Mouse (Mus musculus): Measurements from ENCODE around the gene Rmdn2. TPM values are rescaled to one million over a fixed set of nuclear protein-coding genes. Genes with fewer than 3 reads are reported as not detected.

Rmdn2 gene
- polyA plus RNA-seq, 1 experiment from 2014 or later = 9.4 TPM

DNA sequence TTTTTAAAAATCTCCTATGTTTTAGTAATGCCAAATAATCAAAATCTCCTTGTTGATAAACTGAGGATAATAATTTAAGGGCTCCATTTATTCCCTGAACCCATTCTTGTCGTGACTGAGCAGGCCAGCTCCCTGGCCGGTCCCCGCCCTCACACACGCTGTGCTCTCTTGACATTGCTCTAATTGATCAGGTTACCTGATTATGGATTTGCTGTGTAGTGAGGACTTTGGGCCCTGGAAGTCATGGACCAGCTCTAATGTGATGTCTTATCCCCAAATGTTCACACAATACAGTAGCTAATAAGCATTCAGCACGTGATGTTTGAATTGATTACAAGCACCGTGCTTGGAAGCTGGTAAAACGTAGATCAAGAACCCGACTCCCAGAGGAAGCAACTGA lies 47.2 kb downstream of the Rmdn2 start:
- no peak overlapping the region for H3K27ac ChIP-seq (replicated peaks)
- H3K4me2 ChIP-seq (replicated peaks) = no peak overlapping the region
- H3K36me3 ChIP-seq = no peaks in the 10 kb centered on the region
- H3K4me3 ChIP-seq (replicated peaks) = no peak overlapping the region
- no peaks in the 10 kb centered on the region for H3K4me1 ChIP-seq
- WGBS = 71% methylated on average over 8 of the region's 8 CpGs
- no peaks in the 10 kb centered on the region for H3K27me3 ChIP-seq
- ATAC-seq (ENCODE audit: insufficient number of reproducible peaks, low FRiP score, low TSS enrichment, low read depth) = no peak
- H3K9ac ChIP-seq = no peak overlapping the region
- H3K9me3 ChIP-seq (replicated peaks) = no peaks in the 10 kb centered on the region

DNA sequence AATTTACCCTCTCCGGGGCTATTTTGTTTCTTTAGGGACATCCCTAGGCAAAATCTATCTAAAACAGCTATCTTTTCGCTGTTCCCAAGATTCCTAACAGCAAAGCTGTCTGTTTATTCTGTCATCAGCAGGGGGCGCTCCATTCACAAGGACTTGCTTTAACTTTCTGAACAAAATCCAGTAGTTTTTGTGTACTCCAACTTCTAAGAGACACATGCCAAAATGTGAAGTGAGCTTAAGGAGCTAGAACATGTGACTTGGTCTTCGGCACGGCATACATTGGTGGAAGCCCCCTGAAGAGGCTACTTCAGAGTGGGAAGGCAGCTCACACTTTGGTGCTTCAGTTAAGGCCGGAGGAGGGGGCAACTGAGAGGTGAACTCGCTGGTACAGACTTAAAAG lies 49.7 kb downstream of the Rmdn2 start:
- Histone ChIP-seq H3K27me3 (no peaks in the 10 kb centered on the region), H3K4me2 (replicated peaks) (no peak overlapping the region), H3K36me3 (no peaks in the 10 kb centered on the region), H3K4me1 (no peaks in the 10 kb centered on the region), H3K9ac (no peak overlapping the region), H3K9me3 (replicated peaks) (no peaks in the 10 kb centered on the region), H3K4me3 (replicated peaks) (no peak overlapping the region), H3K27ac (replicated peaks) (no peak overlapping the region)
- 32% methylated on average over 7 of the region's 7 CpGs for WGBS
- ATAC-seq (ENCODE audit: insufficient number of reproducible peaks, low FRiP score, low TSS enrichment, low read depth) = no peak

DNA sequence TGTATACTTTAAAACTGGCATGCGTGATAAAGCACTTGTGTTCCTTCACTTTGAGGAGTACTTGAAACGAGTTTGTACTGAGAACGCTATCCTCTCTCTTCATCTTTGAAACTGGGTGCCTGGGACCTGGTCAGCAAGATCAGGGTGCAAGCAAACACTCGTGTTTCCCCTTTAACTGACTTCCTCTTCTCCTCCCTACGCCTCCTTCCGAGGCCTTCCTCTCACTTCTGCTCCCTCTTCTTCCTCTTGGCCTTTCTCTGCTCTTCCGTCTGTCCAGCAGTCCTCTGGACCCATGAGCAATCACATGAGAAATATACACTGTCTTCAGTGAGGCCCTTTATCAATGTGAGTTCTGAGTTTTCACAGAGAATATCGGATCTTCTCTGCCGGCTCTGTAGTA lies 50.2 kb downstream of the Rmdn2 start:
- no peak for ATAC-seq (ENCODE audit: insufficient number of reproducible peaks, low FRiP score, low TSS enrichment, low read depth)
- Histone ChIP-seq H3K4me1 (no peaks in the 10 kb centered on the region), H3K27ac (replicated peaks) (no peak overlapping the region), H3K4me3 (replicated peaks) (no peak overlapping the region), H3K9ac (no peak overlapping the region), H3K27me3 (no peaks in the 10 kb centered on the region), H3K4me2 (replicated peaks) (no peak overlapping the region), H3K9me3 (replicated peaks) (no peaks in the 10 kb centered on the region), H3K36me3 (no peaks in the 10 kb centered on the region)
- WGBS = 80% methylated on average over 9 of the region's 9 CpGs

DNA sequence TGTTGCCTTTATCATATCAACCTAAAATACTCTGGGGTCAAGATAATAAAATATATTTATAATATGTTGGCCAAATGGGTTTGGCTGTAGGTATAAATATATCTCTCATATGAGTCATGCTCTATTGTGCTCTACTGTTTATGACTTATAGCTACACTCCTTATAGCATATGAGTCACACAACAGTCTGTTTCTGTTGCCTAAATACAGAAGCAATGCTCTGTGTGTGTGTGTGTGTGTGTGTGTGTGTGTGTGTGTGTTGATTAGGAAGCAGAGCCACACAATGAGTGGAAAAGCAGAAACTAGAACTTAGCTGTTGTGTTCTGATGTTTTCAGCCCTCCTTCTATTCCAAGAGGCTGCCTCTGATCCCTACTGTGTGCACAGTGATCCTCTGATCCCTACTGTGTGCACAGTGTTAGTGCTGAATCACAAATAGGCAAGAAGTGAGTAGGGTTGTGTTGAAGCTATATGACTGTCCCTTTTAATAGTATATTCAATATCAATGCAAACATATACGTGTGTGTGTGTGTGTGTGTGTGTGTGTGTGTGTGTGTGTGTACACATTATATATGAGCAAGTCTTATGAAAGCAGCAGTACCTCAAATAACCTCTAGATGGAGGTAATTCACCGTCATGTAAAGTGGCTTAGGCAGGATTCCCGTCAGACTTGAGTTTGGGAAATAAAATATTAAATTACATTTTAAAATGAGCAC lies 51.9 kb downstream of the Rmdn2 start:
- WGBS = 10% methylated on average over 3 of the region's 3 CpGs
- H3K9ac ChIP-seq = no peak overlapping the region
- H3K36me3 ChIP-seq = no peaks in the 10 kb centered on the region
- no peaks in the 10 kb centered on the region for H3K9me3 ChIP-seq (replicated peaks)
- no peak overlapping the region for H3K27ac ChIP-seq (replicated peaks)
- no peak overlapping the region for H3K4me2 ChIP-seq (replicated peaks)
- no peak for ATAC-seq (ENCODE audit: insufficient number of reproducible peaks, low FRiP score, low TSS enrichment, low read depth)
- no peaks in the 10 kb centered on the region for H3K27me3 ChIP-seq
- H3K4me3 ChIP-seq (replicated peaks) = no peak overlapping the region
- no peaks in the 10 kb centered on the region for H3K4me1 ChIP-seq

DNA sequence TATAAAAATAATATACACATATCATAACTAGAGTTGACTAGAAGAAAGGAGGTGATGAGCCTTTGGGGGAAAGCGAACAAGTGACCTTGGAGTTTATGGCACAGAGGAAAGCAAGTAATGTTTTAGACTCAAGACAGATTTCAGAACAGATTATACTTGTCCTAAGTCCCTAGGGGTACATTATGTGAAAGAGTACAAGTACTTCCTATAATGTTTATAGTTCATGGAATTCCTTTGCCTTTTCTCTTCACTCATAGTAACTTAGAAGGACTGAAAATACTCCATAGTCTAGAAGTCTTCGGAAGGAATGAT lies 52.4 kb downstream of the Rmdn2 start:
- Histone ChIP-seq H3K9ac (no peak overlapping the region), H3K27ac (replicated peaks) (no peak overlapping the region), H3K36me3 (no peaks in the 10 kb centered on the region), H3K9me3 (replicated peaks) (no peaks in the 10 kb centered on the region), H3K27me3 (no peaks in the 10 kb centered on the region), H3K4me1 (no peaks in the 10 kb centered on the region), H3K4me3 (replicated peaks) (no peak overlapping the region), H3K4me2 (replicated peaks) (no peak overlapping the region)
- no peak for ATAC-seq (ENCODE audit: insufficient number of reproducible peaks, low FRiP score, low TSS enrichment, low read depth)
- whole genome bisulfite sequencing = 82% methylated on average over 2 of the region's 2 CpGs

DNA sequence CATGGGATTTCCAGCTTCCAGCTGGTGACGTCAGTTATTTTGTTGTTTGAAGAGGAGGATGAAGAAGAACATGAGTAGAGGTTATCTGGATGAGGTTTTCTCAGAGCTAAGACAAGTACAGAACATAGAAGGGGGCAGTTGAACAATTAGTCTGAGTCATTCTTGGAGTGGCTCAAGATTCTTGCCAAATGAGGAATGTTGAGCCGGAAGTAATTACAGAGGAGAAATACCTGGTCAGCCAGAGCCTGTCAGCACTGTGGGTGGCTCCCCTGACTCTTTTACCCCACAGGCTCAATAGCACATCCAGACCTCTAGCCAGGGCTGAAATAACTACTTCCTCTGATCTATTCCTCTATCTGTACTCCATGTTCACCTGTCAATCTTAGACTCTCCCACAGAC lies 59.2 kb downstream of the Rmdn2 start:
- WGBS = 47% methylated on average over 2 of the region's 2 CpGs
- Histone ChIP-seq H3K4me1 (no peaks in the 10 kb centered on the region), H3K9me3 (replicated peaks) (no peaks in the 10 kb centered on the region), H3K27me3 (no peaks in the 10 kb centered on the region), H3K9ac (no peak overlapping the region), H3K4me2 (replicated peaks) (no peak overlapping the region), H3K4me3 (replicated peaks) (no peak overlapping the region), H3K27ac (replicated peaks) (no peak overlapping the region), H3K36me3 (no peaks in the 10 kb centered on the region)
- no peak for ATAC-seq (ENCODE audit: insufficient number of reproducible peaks, low FRiP score, low TSS enrichment, low read depth)

DNA sequence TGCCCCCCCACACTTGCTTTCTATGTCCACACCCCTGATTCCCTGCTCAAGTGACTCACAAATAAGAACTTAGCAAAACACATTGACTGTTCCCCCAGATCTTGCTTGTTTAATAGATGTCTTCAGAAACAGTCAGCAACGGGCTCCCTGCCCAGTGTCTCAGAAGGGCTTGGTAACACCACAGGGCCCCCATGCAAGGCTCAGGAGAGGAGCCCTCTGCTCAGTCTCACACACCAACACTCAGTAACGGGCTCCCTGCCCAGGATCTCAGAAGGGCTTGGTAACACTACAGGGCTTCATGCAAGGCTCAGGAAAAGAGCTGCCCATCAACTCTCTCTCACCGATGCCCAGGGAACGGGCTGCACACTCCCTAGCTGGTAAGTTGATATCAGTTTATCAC lies 83.4 kb downstream of the Rmdn2 start:
- Histone ChIP-seq H3K27ac (replicated peaks) (no peak overlapping the region), H3K27me3 (no peaks in the 10 kb centered on the region), H3K36me3 (no peaks in the 10 kb centered on the region), H3K4me1 (no peaks in the 10 kb centered on the region), H3K9ac (no peak overlapping the region), H3K9me3 (replicated peaks) (no peaks in the 10 kb centered on the region), H3K4me2 (replicated peaks) (no peak overlapping the region), H3K4me3 (replicated peaks) (no peak overlapping the region)
- no peak for ATAC-seq (ENCODE audit: insufficient number of reproducible peaks, low FRiP score, low TSS enrichment, low read depth)
- 85% methylated on average over 4 of the region's 4 CpGs for whole genome bisulfite sequencing

DNA sequence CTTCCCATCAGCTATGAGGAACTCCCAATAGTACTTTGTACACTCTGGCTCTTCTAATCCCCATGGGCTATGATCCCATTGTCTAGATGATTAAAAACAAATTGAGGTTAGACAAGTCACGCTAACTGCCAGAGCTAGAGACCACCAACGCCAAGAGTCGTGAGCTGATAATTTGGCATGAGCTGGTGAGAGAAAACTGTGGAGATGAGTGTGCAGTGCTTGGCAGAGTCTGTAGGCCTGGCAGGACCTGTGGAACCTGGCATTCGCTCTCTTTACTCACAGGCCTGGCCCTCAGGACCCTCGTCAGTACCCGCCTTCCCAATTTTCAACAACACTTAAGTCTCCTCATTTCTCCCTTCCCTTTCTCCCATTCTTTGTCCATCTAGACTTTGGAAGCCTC lies 83.9 kb downstream of the Rmdn2 start:
- Histone ChIP-seq H3K27ac (replicated peaks) (no peak overlapping the region), H3K27me3 (no peaks in the 10 kb centered on the region), H3K9me3 (replicated peaks) (no peaks in the 10 kb centered on the region), H3K9ac (no peak overlapping the region), H3K4me3 (replicated peaks) (no peak overlapping the region), H3K4me1 (no peaks in the 10 kb centered on the region), H3K4me2 (replicated peaks) (no peak overlapping the region), H3K36me3 (no peaks in the 10 kb centered on the region)
- ATAC-seq (ENCODE audit: insufficient number of reproducible peaks, low FRiP score, low TSS enrichment, low read depth) = no peak
- 83% methylated on average over 6 of the region's 6 CpGs for WGBS

DNA sequence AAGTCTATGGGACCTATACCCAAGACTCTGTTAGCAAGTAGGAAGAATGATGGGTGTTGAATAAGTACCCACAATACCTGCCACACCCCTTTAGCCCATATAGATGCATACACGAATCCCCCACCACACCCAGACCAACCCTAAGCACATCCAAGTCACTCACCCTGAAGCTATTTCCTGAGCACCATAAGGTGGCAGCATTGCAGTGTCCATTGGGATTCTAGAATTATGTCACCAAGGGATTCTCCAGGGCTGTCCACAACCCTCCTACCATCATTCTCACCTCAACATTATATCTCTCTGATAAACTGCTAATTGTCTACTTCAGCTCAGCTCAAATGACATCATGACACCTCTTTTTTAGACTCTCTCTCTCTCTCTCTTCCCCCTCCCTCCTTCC lies 87.5 kb downstream of the Rmdn2 start:
- WGBS = 46% methylated on average over 1 of the region's 1 CpGs
- Histone ChIP-seq H3K4me3 (replicated peaks) (no peak overlapping the region), H3K27ac (replicated peaks) (no peak overlapping the region), H3K36me3 (no peaks in the 10 kb centered on the region), H3K4me2 (replicated peaks) (no peak overlapping the region), H3K27me3 (no peaks in the 10 kb centered on the region), H3K9me3 (replicated peaks) (no peaks in the 10 kb centered on the region), H3K4me1 (no peaks in the 10 kb centered on the region), H3K9ac (no peak overlapping the region)
- no peak for ATAC-seq (ENCODE audit: insufficient number of reproducible peaks, low FRiP score, low TSS enrichment, low read depth)

DNA sequence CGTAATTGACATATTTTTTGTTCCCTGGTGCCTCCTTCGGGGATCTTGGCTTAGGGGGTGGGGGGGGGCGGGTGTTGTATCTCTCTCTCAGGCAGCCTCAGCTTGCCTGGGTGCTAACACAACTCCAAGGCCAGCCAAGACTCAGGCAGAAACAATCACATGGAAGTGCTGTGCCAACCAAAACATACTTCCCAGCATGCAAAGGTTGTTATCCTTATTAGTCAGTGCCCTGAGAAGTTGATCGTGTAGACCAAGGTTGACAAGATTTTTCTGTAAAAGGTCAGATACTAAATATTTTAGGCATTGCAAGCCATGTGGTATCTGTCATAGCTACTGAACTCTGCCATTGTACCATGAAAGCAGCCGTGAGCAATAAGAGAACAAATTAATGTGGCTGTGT lies 89.2 kb downstream of the Rmdn2 start:
- Histone ChIP-seq H3K9ac (no peak overlapping the region), H3K9me3 (replicated peaks) (no peaks in the 10 kb centered on the region), H3K4me3 (replicated peaks) (no peak overlapping the region), H3K4me2 (replicated peaks) (no peak overlapping the region), H3K4me1 (no peaks in the 10 kb centered on the region), H3K36me3 (no peaks in the 10 kb centered on the region), H3K27me3 (0 out of 2 replicates have a peak, but pooled peaks cover 4% of the 10 kb centered on the region), H3K27ac (replicated peaks) (no peak overlapping the region)
- WGBS = 67% methylated on average over 5 of the region's 5 CpGs
- ATAC-seq (ENCODE audit: insufficient number of reproducible peaks, low FRiP score, low TSS enrichment, low read depth) = no peak

DNA sequence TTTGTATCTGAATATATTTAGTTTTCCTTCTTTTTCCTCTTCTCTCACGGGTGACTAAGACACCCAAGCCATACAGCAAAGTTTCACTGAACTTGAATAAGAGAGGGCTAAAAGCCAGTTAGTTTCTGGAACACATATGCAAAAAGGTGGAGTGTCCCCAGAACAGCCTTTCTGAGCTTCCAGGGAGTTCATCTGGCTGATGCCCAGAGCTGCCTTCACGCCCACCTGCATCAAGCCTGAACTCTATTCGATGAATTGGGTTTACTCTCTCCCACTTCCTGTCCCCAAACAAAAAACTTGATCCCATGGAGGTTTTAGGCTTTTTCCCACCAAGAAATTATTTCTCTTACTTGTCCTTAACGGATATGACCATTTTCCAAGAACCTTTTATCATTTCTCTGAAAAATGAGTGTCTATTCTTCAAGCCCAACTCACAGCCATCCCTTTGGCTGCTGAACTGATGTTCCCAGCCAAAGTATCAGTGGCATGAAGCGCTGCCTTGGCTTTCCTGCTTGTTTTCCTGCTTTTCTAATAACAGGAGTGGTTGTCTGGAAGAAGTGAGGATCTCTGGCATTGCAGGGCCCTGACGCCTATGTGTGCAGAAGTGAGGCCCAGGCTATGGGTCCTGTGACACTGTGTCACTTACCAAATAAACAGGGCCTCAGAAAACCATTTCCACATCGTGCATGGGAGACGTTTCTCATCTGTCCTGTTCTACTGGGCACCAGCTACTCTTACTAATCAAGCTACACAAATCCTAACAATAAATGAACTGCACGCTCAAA lies 94.2 kb downstream of the Rmdn2 start:
- H3K4me1 ChIP-seq = no peaks in the 10 kb centered on the region
- no peaks in the 10 kb centered on the region for H3K9me3 ChIP-seq (replicated peaks)
- no peak overlapping the region for H3K9ac ChIP-seq
- H3K27ac ChIP-seq (replicated peaks) = no peak overlapping the region
- no peaks in the 10 kb centered on the region for H3K36me3 ChIP-seq
- ATAC-seq (ENCODE audit: insufficient number of reproducible peaks, low FRiP score, low TSS enrichment, low read depth) = no peak
- no peak overlapping the region for H3K4me3 ChIP-seq (replicated peaks)
- 67% methylated on average over 9 of the region's 9 CpGs for WGBS
- peaks cover 20% of the 10 kb centered on the region for H3K27me3 ChIP-seq
- no peak overlapping the region for H3K4me2 ChIP-seq (replicated peaks)

DNA sequence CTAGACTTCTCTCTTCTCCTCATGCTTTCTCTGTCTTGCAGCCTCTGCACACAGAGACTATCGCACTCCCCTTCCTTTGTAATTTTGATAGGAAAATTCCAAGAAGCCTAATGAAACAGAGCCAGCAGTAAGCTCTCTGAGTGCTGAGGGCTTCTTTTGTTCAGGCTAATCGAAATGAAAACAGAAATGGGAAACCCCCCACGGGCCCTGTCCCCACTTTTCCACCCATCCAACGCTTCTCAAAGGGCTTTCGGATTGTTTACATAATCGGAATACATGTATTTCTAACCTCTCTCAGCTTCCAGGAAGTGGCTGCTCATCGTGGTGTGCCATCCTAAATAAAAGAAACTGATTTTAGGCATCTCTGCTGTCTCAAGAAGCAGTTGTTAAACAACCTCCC lies 96.5 kb downstream of the Rmdn2 start:
- H3K9me3 ChIP-seq (replicated peaks) = no peaks in the 10 kb centered on the region
- H3K27me3 ChIP-seq = peaks cover 41% of the 10 kb centered on the region
- no peak overlapping the region for H3K9ac ChIP-seq
- no peaks in the 10 kb centered on the region for H3K36me3 ChIP-seq
- H3K4me1 ChIP-seq = peaks cover 4% of the 10 kb centered on the region
- H3K4me3 ChIP-seq (replicated peaks) = no peak overlapping the region
- 19% methylated on average over 7 of the region's 7 CpGs for WGBS
- no peak overlapping the region for H3K4me2 ChIP-seq (replicated peaks)
- ATAC-seq (ENCODE audit: insufficient number of reproducible peaks, low FRiP score, low TSS enrichment, low read depth) = no peak
- no peak overlapping the region for H3K27ac ChIP-seq (replicated peaks)

Measured in embryonic facial prominence, embryonic 15.5 days (tissue).